Mouse (Mus musculus) stomach, postnatal 0 days (tissue): ENCODE data around the gene 4933430I17Rik. TPM values are rescaled to one million over a fixed set of nuclear protein-coding genes. Genes with fewer than 3 reads are reported as not detected.
"Not testable (repeated sequence)": the region's sequence is repeated elsewhere in the genome, so short reads cannot be mapped to it uniquely, and the experiment has no call there.

Experiments
- ATAC-seq: fragments of 200-750 bp; cut with Nextera tagmentation; 2 replicates; pipeline ENCODE4 v1.8.0; 2017; ENCODE audit not compliant: low FRiP score, low TSS enrichment
- DNase-seq: peaks from one replicate; pipeline ENCODE4 v3.0.0-alpha.2; 2016; ENCODE audit warnings: low spot score
- H3K27ac ChIP-seq: fragments of 300-500 bp; sonication (generic); replicated peaks from 2 replicates; pipeline ENCODE4 v1.5.1; 2014; ENCODE audit warnings: mild to moderate bottlenecking, control low read depth
- H3K27me3 ChIP-seq: fragments of 300-500 bp; sonication (generic); 2 replicates; pipeline ENCODE4 v1.6.1; 2014; ENCODE audit warnings: low read length; ENCODE audit not compliant: control insufficient read depth, insufficient read depth
- H3K36me3 ChIP-seq: fragments of 300-500 bp; sonication (generic); 2 replicates; pipeline ENCODE4 v1.6.1; 2014; ENCODE audit warnings: low read length, mixed read lengths; ENCODE audit not compliant: control insufficient read depth, insufficient read depth
- H3K4me1 ChIP-seq: fragments of 300-500 bp; sonication (generic); replicated peaks from 2 replicates; pipeline ENCODE4 v1.6.1; 2014; ENCODE audit warnings: antibody characterized with exemption; ENCODE audit not compliant: control insufficient read depth, insufficient read depth
- H3K4me2 ChIP-seq: fragments of 300-500 bp; sonication (generic); replicated peaks from 2 replicates; pipeline ENCODE4 v1.6.1; 2014; ENCODE audit warnings: low read depth, mild to moderate bottlenecking, control low read depth, moderate library complexity
- H3K4me3 ChIP-seq: fragments of 300-500 bp; sonication (generic); 2 replicates; pipeline ENCODE4 v1.5.1; 2014; ENCODE audit warnings: low read depth, low read length, control low read depth
- H3K9ac ChIP-seq: fragments of 300-500 bp; sonication (generic); 2 replicates; pipeline ENCODE4 v1.6.1; 2014; ENCODE audit warnings: mild to moderate bottlenecking, low read length, control low read depth, mixed read lengths
- H3K9me3 ChIP-seq: fragments of 300-500 bp; sonication (generic); 2 replicates; pipeline ENCODE4 v1.6.1; 2016; ENCODE audit warnings: low read length; ENCODE audit not compliant: control insufficient read depth
- CTCF ChIP-seq: IDR thresholded peaks from 2 replicates; pipeline ENCODE4 v1.5.1; 2016; ENCODE audit warnings: antibody characterized with exemption, low read depth, mild to moderate bottlenecking, moderate library complexity
- EP300 ChIP-seq: optimal IDR thresholded peaks from 2 replicates; pipeline ENCODE3; 2016; ENCODE audit warnings: antibody characterized with exemption
- WGBS: fragments of 180-500 bp; shearing (Covaris S2); extraction: QIAGEN DNeasy Blood & Tissue Kit; methylation state at CpG from one replicate; pipeline ENCODE4 v1.1.7; 2014; 5-methylcytosine and 5-hydroxymethylcytosine counted together
- polyA plus RNA-seq: library from polyadenylated mRNA; unstranded; fragments of >200 nt; fragmentation: Nextera tagmentation; extraction: Ambion mirVana; gene quantifications from 2 replicates; pipeline ENCODE4 v1.2.1, GENCODE M21; 2015

4933430I17Rik gene
- polyA plus RNA-seq, result 0.18 and 0.35 TPM in 2 replicates

DNA sequence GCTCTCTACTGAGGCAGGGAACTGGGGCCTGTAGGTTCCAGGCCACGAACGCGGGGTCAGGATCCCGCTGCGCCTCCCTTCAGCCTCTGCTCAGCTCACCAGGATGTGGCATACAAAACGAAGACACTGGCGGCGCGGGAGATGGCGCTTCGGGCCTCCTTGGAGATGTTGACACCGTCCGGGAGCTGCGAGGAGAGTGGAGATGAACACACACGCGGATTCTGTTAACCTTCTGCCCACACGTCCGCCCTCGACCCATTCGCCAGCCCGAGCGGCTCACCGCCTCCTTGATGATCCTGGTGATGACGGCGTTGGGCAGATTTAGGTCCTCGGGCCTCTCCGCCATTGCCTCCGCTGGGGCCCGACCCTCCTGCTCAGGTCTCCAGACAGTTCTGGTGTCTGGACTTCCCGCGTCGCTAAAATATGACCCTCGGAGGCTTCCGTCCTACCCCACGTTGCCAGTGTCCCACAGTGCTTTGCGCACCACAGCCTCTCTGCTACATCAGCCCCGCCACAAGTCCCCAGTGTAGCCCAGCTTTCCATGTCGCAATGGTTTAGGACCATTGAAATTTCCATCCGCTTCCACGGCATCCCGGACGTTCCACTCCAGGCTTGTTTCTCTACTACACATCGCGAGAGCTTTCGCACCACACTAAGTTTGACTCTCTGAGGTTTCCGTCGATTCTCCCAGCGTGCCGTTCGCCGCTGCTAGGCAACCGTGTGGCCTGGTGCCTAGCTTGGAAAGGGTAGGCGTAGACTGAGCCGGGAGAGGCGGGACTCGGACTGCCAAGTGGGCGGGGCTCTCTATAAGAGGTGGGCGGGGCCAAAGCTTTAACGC, at the start of gene 4933430I17Rik, which contains the start of gene Pole3:
4933430I17Rik (plus strand) TSS at position 719 of the 838 bp plus-strand sequence.
Pole3 (minus strand) TSS at position 418 of the 838 bp plus-strand sequence.
- peak; percentile 97 for ATAC-seq
- peak; percentile 97 for DNase-seq
- TF ChIP-seq CTCF, result no peak
- TF ChIP-seq EP300, result peak; percentile 92
- Histone ChIP-seq H3K36me3 (peaks cover 3% of the 10 kb centered on the region; the same call in 1 of the 2 replicates), H3K27ac (peak within 1 kb of the TSS; percentile 93), H3K9ac (peak within 1 kb of the TSS; percentile 93), H3K4me3 (peak within 1 kb of the TSS; percentile 72), H3K4me1 (peaks cover 2% of the 10 kb centered on the region; the same call in 1 of the 2 replicates), H3K27me3 (no peaks in the 10 kb centered on the region), H3K4me2 (peak within 1 kb of the TSS; percentile 84), H3K9me3 (no peaks in the 10 kb centered on the region)
- WGBS, result under 1% methylated on average over 53 of the region's 59 CpGs

DNA sequence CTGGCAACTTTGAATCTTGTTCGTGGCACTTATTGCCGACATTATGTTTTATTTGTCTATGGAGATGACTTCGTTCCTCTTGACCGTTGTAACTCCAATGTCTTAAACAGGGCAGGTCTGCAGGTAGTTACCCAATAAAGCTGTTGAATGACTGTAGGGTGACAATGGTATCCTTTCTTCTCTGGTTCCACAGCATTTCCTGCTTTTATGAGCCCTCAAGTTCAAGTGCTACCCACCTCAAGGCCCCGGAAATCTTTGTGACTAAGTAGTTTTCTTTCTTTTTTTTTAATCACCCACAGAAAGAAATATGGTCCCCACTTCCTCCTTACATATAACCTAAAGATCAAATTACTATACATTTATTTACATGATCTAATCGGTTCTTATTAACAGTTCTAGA, 49.4 kb upstream of the 4933430I17Rik start:
- peaks cover 2% of the 10 kb centered on the region; the same call in 1 of the 2 replicates for H3K4me1 ChIP-seq
- WGBS, result 67% methylated on average over 6 of the region's 6 CpGs
- no peak overlapping the region for H3K4me3 ChIP-seq
- ATAC-seq (no peak), DNase-seq (no peak)
- no peaks in the 10 kb centered on the region for H3K9me3 ChIP-seq
- no peak overlapping the region for H3K9ac ChIP-seq
- H3K27me3 ChIP-seq, result no peaks in the 10 kb centered on the region
- H3K27ac ChIP-seq, result no peak overlapping the region
- TF ChIP-seq CTCF (no peak), EP300 (no peak)
- no peaks in the 10 kb centered on the region for H3K36me3 ChIP-seq
- no peak overlapping the region for H3K4me2 ChIP-seq

DNA sequence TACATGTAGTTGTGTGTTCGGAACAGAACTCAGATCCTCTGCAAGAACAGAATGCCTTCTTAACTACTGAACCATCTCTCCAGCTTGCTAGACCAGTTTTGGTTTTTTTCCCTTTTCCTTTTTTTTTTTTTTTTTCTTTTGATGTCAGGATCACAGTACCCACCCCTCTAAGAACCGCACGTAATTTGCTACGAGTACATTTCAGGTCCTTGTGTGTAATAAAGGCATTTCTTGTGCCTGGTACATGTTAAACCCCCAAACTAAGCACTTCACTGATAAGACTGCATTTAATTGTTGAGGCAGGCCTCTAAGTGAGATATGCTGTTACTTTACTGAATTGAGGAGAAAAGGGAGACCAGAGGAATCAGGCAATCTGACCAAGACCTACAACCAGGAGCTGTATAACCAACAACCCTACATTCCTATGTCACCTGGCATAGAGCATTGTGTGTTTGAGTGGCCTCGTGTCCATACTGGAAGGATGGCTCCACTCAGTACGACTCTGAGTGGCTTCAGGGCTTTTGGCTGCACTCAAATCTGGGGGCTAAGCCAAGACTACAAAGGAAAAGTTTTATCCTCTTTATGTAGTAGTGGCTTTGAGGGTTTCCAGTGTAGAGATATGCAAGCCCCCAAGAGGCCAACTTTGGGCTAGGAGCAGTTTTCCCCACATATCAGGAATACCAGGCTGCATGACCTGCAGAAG, 47.5 kb upstream of the 4933430I17Rik start:
- H3K9ac ChIP-seq, result no peak overlapping the region
- no peak overlapping the region for H3K4me2 ChIP-seq
- TF ChIP-seq EP300 (no peak), CTCF (no peak)
- DNase-seq (no peak), ATAC-seq (no peak)
- H3K36me3 ChIP-seq, result no peaks in the 10 kb centered on the region
- WGBS, result 59% methylated on average over 6 of the region's 6 CpGs
- no peaks in the 10 kb centered on the region for H3K9me3 ChIP-seq
- no peaks in the 10 kb centered on the region for H3K27me3 ChIP-seq
- H3K4me1 ChIP-seq, result peaks cover 3% of the 10 kb centered on the region; the same call in 1 of the 2 replicates
- no peak overlapping the region for H3K27ac ChIP-seq
- no peak overlapping the region for H3K4me3 ChIP-seq

DNA sequence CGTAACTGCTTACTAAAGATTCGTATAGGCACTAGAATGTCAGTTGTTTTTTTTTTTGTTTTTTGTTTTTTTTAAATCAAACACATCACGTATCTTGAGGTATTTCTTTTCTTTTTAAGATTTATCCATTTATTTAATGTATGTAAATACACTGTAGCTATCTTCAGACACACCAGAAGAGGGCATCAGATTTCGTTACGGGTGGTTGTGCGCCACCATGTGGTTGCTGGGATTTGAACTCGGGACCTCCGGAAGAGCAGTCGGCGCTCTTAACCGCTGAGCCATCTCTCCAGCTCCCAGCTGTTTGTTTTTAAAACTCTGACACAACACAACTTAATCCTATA, 45.6 kb upstream of the 4933430I17Rik start:
- H3K36me3 ChIP-seq, H3K27ac ChIP-seq, H3K27me3 ChIP-seq, H3K9ac ChIP-seq, H3K9me3 ChIP-seq, ATAC-seq, H3K4me1 ChIP-seq, DNase-seq: not testable (repeated sequence)
- TF ChIP-seq CTCF, result peak; percentile 71
- peak overlapping the region; percentile 48 for H3K4me3 ChIP-seq
- WGBS, result 11% methylated on average over 11 of the region's 11 CpGs
- peak overlapping the region; percentile 87 for H3K4me2 ChIP-seq

DNA sequence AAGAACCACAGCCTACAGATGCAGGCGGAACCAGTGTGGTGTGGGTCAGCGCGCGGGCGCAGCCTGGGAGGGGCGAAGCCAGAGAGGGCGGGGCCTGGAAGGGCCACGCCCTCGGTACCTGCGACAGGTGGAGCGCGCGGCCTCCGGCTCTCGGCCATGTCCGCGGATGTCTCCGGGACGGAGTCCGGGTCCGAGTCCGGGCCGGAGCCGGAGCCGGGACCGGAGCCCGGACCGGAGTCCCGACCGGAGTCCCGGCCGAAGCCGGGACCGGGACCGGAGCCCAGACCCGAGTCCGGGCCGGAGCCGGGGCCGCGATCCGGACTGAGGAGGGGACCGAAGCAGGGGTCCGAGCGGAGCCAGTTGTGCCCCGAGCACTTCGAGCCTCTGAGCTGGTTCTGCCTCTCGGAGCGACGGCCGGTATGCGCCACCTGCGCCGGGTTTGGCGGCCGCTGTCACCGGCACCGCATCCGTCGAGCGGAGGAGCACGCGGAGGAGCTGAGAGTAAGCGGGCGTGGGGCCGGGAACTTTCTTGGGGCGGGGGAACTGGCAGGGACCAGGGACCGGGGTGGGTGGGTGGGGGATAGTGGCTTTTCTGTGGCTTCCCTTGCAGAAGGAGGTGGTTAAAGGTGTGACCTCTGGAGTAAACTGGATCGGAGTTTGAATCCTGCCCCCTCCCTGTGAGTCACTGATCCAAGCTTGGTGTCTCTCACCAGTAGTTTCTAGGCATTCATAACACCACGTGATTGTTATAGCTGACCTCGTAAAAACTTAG, 45.0 kb upstream of the 4933430I17Rik start, which contains the start of gene Bspry:
Bspry (plus strand) TSS at position 117 of the 772 bp plus-strand sequence.
- 1% methylated on average over 71 of the region's 71 CpGs for WGBS

More for the DNA sequence above, 45.0 kb upstream of the 4933430I17Rik start, which contains the start of gene Bspry:
- TF ChIP-seq CTCF (no peak), EP300 (no peak)
- no peaks in the 10 kb centered on the region for H3K36me3 ChIP-seq
- DNase-seq (peak; percentile 90), ATAC-seq (peak; percentile 95)
- peaks cover 3% of the 10 kb centered on the region; the same call in 1 of the 2 replicates for H3K4me1 ChIP-seq
- peak within 1 kb of the TSS; percentile 48 for H3K4me3 ChIP-seq
- no peaks in the 10 kb centered on the region for H3K9me3 ChIP-seq
- H3K4me2 ChIP-seq, result peak within 1 kb of the TSS; percentile 87
- H3K27me3 ChIP-seq, result no peaks in the 10 kb centered on the region
- peak within 1 kb of the TSS; percentile 60 for H3K9ac ChIP-seq
- H3K27ac ChIP-seq, result peak within 1 kb of the TSS; percentile 85
